Mouse (Mus musculus) mouse embryonic stem cell (cell line): ENCODE results near the gene Mogs.

Experiments
- in situ Hi-C, 2 experiments: fragments of 300-500 bp; cut with MboI; formaldehyde crosslinking; loops; 1 replicate in 1 of 2; 3 replicates in 1 of 2; pipeline ENCODE4 v1.14.3; 2019 to 2020; ENCODE audit warnings: low sequenced_read_pairs in 2 of 2, low pct_unique_long_range_greater_than_20kb in 1 of 2, mixed read lengths in 1 of 2; ENCODE audit not compliant: unreplicated experiment in 1 of 2

Gene Mogs

DNA sequence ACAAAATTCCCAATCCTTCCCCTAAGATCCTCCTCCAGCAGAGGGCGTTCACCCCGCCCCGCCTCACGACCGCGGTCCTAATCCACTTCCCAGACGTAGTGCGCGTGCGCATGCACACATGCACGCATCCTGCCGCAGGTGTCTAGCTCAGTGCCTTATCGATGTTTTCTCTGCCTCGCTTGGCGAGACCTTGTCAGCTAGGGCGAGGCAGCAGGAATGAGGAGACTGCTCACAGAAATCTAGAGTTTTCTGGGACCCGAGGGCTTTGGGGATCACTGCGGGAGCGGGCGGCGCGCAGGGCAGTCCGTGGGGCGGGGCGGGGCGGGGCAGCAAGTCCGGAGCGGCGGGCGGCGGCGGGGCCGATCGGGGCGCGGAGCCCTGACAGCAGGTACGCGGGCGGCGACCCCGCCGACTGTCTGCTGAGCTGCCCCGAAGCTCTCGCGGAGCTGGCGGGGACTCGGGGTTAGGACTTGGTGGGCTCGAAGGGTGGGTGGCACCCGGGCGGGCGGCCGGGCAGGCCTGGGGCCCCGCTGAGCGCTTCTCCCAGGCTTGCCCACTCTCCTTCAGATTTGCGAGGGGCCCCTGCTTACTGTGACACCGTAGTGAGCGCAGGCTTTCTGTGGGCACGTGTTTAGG is 50.4 kb downstream of the Mogs start, which contains the start of gene Dctn1:
Gene Dctn1 (plus strand): TSS at position 314 of the 636 bp plus-strand sequence.
- in situ Hi-C loops, result loop anchor here (5.0 kb wide), 1 partner anchor 112 kb away; no protein-coding TSS in a partner anchor

DNA sequence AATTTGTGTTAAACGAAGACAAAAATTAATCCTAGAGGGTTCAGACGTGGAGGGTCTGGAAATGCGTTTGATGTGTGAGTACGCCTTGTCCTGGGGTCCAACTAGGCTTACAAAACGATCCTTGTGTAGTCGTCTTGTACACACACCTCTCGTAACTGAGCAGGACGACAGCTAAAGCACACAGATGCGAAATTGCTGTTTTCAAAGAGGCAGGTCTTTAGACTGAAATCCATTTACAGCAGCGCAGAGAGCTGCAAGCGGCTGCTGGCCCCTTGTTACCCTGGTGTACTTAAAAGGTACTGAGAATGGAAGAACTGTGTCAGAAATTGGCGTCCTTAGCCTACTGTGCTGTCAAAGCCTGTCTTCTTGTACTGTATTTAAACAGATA is 50.9 kb downstream of the Mogs start:
- in situ Hi-C loops, result loop anchor here (5.0 kb wide), 1 partner anchor 111 kb away; no protein-coding TSS in a partner anchor
